Mouse (Mus musculus): Measurements from ENCODE around the gene Irf9. TPM values are rescaled to one million over a fixed set of nuclear protein-coding genes. Genes with fewer than 3 reads are reported as not detected.

Gene Irf9
- total and polyA plus RNA-seq, 3 experiments, result 8.5 to 14.8 TPM; not detected in 1

DNA sequence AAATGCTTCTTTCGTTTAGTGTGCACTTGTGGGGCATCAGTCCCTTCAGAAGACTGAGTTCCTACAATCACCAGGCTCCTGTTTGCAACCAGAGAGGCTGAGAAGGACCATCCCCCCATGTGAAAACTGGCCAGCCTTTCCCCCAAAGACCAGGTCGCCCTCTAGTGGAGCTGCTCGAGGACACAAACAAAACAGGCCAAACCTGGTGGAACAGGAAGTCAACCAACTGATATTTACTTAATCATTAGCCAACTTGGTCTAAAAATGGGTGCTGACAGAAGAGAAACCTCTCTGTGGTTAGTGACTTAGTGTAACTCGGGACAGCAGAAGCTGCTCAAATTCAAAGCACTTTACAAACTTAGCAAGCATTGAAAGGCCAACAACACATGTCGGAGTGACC is 46.4 kb upstream of the Irf9 start:
- H3K27ac ChIP-seq (ENCODE audit: control insufficient read depth, low read depth, low read length), result peak overlapping the region; percentile 83
- no peaks in the 10 kb centered on the region; the same call in none of the 2 replicates for H3K79me2 ChIP-seq (ENCODE audit: control insufficient read depth, insufficient read depth, low read length, poor library complexity)
- H3K27me3 ChIP-seq (ENCODE audit: control insufficient read depth in 1 of 2, insufficient read depth in 2 of 2, low read length in 2 of 2), result no peaks in the 10 kb centered on the region
- H3K9me3 ChIP-seq (replicated peaks; ENCODE audit: insufficient read depth, low read length), result no peaks in the 10 kb centered on the region
- peak overlapping the region; percentile 52 for H3K9ac ChIP-seq (ENCODE audit: control insufficient read depth, low read depth, low read length, poor library complexity, severe bottlenecking)
- H3K4me3 ChIP-seq (ENCODE audit: control insufficient read depth in 1 of 2, insufficient read depth in 1 of 2, low read depth in 2 of 2, low read length in 2 of 2), result peak overlapping the region; percentile 18 to 29; a peak in 3 of 4 replicates
- peaks cover 0 to 36% of the 10 kb centered on the region in 2 experiments; a peak in 2 of 4 replicates for H3K36me3 ChIP-seq (ENCODE audit: control insufficient read depth in 1 of 2, insufficient read depth in 2 of 2, low read length in 2 of 2)
- DNase-seq (ENCODE audit: low read depth, low spot score), result peak; percentile 93
- H3K4me1 ChIP-seq (ENCODE audit: control insufficient read depth in 1 of 2, insufficient read depth in 2 of 2, low read length in 2 of 2), result peaks cover 7 to 33% of the 10 kb centered on the region in 2 experiments; a peak in 3 of 4 replicates
- no peak for TF ChIP-seq UBTF (IDR thresholded peaks at IDR 0.05; ENCODE audit: borderline replicate concordance, insufficient read depth, low read depth, low read length)
- TF ChIP-seq USF2 (IDR thresholded peaks at IDR 0.05; ENCODE audit: borderline replicate concordance in 1 of 2, insufficient read depth in 1 of 2, low read depth in 1 of 2, low read length in 2 of 2), result no peak
- no peak for TF ChIP-seq E2F4 (IDR thresholded peaks at IDR 0.05; ENCODE audit: borderline replicate concordance, low read depth, low read length)
- TF ChIP-seq POLR2AphosphoS2 (IDR thresholded peaks at IDR 0.05; ENCODE audit: low read length), result no peak
- TF ChIP-seq KAT2A (conservative IDR thresholded peaks at IDR 0.05; ENCODE audit: low read depth, low read length), result no peak
- TF ChIP-seq BHLHE40 (IDR thresholded peaks at IDR 0.05; ENCODE audit: borderline replicate concordance, low read depth, low read length), result no peak
- peak; percentile 66 for TF ChIP-seq RAD21 (IDR thresholded peaks at IDR 0.05; ENCODE audit: low read depth, low read length)
- TF ChIP-seq NELFE (IDR thresholded peaks at IDR 0.05; ENCODE audit: low read depth, low read length), result no peak
- peak in 1 of 2 experiments; percentile 38; a peak in 1 of 4 replicates for TF ChIP-seq POLR2A (IDR thresholded peaks at IDR 0.05; ENCODE audit: control insufficient read depth in 1 of 2, insufficient read depth in 1 of 2, low read depth in 1 of 2, low read length in 2 of 2, poor library complexity in 1 of 2)
- no peak for TF ChIP-seq USF1 (IDR thresholded peaks at IDR 0.05; ENCODE audit: low read depth, low read length)
- TF ChIP-seq ZNF384 (IDR thresholded peaks at IDR 0.05; ENCODE audit: low read depth, low read length), result no peak
- peak; percentile 62; the same call in 1 of the 2 replicates for TF ChIP-seq TBP (IDR thresholded peaks at IDR 0.05; ENCODE audit: low read depth, low read length)
- peak; percentile 80 for TF ChIP-seq SIN3A (IDR thresholded peaks at IDR 0.05; ENCODE audit: low read length)
- TF ChIP-seq SMC3 (IDR thresholded peaks at IDR 0.05; ENCODE audit: low read depth, low read length), result peak; percentile 60
- no peak for TF ChIP-seq NRF1 (IDR thresholded peaks at IDR 0.05; ENCODE audit: insufficient read depth, low read depth, low read length, poor library complexity, severe bottlenecking)
- TF ChIP-seq GABPA (IDR thresholded peaks at IDR 0.05; ENCODE audit: low read depth, low read length), result no peak
- peak; percentile 72; the same call in 1 of the 2 replicates for TF ChIP-seq ELF1 (IDR thresholded peaks at IDR 0.05; ENCODE audit: low read depth, low read length)
- peak; percentile 81 to 94 (median 84) for TF ChIP-seq CTCF (IDR thresholded peaks at IDR 0.05 in 2 of 3, conservative IDR thresholded peaks at IDR 0.05 in 1 of 3; ENCODE audit: control insufficient read depth in 1 of 3, insufficient read depth in 1 of 3, low read depth in 2 of 3, low read length in 3 of 3, poor library complexity in 1 of 3, severe bottlenecking in 1 of 3)
- TF ChIP-seq GATA1 (IDR thresholded peaks at IDR 0.05; ENCODE audit: low read depth, low read length), result peak; percentile 65; the same call in 1 of the 2 replicates
- TF ChIP-seq JUND (IDR thresholded peaks at IDR 0.05; ENCODE audit: low read depth, low read length), result no peak
- TF ChIP-seq MXI1 (IDR thresholded peaks at IDR 0.05; ENCODE audit: low read depth, low read length), result no peak; the same call in 1 of the 2 replicates
- TF ChIP-seq CHD1 (IDR thresholded peaks at IDR 0.05; ENCODE audit: low read depth, low read length), result no peak
- no peak for TF ChIP-seq MYC (IDR thresholded peaks at IDR 0.05; ENCODE audit: low read depth, low read length)
- peak; percentile 86; the same call in 1 of the 2 replicates for TF ChIP-seq MEF2A (IDR thresholded peaks at IDR 0.05; ENCODE audit: extremely low read depth, insufficient replicate concordance, low read depth, low read length, poor library complexity, severe bottlenecking)
- TF ChIP-seq TCF12 (IDR thresholded peaks at IDR 0.05; ENCODE audit: low read depth, low read length), result 0 out of 2 replicates have a peak, but pooled peaks have one; percentile 26
- TF ChIP-seq ZKSCAN1 (IDR thresholded peaks at IDR 0.05; ENCODE audit: low read depth, low read length), result no peak
- no peak for TF ChIP-seq MYB (IDR thresholded peaks at IDR 0.05; ENCODE audit: low read depth, low read length)
- TF ChIP-seq MAX (IDR thresholded peaks at IDR 0.05; ENCODE audit: low read length), result no peak
- no peak for TF ChIP-seq MAZ (IDR thresholded peaks at IDR 0.05; ENCODE audit: low read depth, low read length)
- TF ChIP-seq RCOR1 (IDR thresholded peaks at IDR 0.05; ENCODE audit: low read depth, low read length), result no peak
- peak; percentile 14 to 72; a peak in 1 of 4 replicates for TF ChIP-seq EP300 (IDR thresholded peaks at IDR 0.05; ENCODE audit: low read depth in 1 of 2, low read length in 2 of 2)
- peak; percentile 41; the same call in 1 of the 2 replicates for TF ChIP-seq HCFC1 (IDR thresholded peaks at IDR 0.05; ENCODE audit: low read depth, low read length)
- no peak for TF ChIP-seq ZC3H11A (IDR thresholded peaks at IDR 0.05; ENCODE audit: low read depth, low read length)
- TF ChIP-seq ETS1 (IDR thresholded peaks at IDR 0.05; ENCODE audit: low read depth, low read length), result peak; percentile 81
- no peak for TF ChIP-seq MAFK (IDR thresholded peaks at IDR 0.05; ENCODE audit: borderline replicate concordance, low read depth, low read length)
- TF ChIP-seq TAL1 (IDR thresholded peaks at IDR 0.05; ENCODE audit: low read length), result no peak
- no peak for TF ChIP-seq CHD2 (IDR thresholded peaks at IDR 0.05; ENCODE audit: low read length)

All from MEL (cell line).